Mouse (Mus musculus) forebrain, postnatal 0 days (tissue): ENCODE data around the gene Prkrip1. TPM values are rescaled to one million over a fixed set of nuclear protein-coding genes. Genes with fewer than 3 reads are reported as not detected.
"Not testable (repeated sequence)": the region's sequence is repeated elsewhere in the genome, so short reads cannot be mapped to it uniquely, and the experiment has no call there.

ENCODE experiments used
- ATAC-seq: fragments of 200-750 bp; cut with Nextera tagmentation; 2 replicates; pipeline ENCODE4 v1.8.0; 2017; ENCODE audit warnings: mild to moderate bottlenecking, moderate library complexity
- DNase-seq: peaks from one replicate; pipeline ENCODE4 v3.0.0-alpha.2; 2015
- H3K27ac ChIP-seq: fragments of 300-500 bp; sonication (generic); 2 replicates; pipeline ENCODE4 v1.5.1; 2014; ENCODE audit warnings: low read depth, mild to moderate bottlenecking, antibody characterized with exemption, low read length, moderate library complexity, mixed read lengths
- H3K27me3 ChIP-seq: fragments of 300-500 bp; sonication (generic); 2 replicates; pipeline ENCODE4 v1.6.1; 2014; ENCODE audit warnings: mild to moderate bottlenecking, low read length, mixed read lengths; ENCODE audit not compliant: insufficient read depth
- H3K36me3 ChIP-seq: fragments of 300-500 bp; sonication (generic); 2 replicates; pipeline ENCODE4 v1.6.1; 2014; ENCODE audit warnings: mild to moderate bottlenecking, moderate library complexity; ENCODE audit not compliant: insufficient read depth
- H3K4me1 ChIP-seq: fragments of 300-500 bp; sonication (generic); 2 replicates; pipeline ENCODE4 v1.6.1; 2014; ENCODE audit warnings: antibody characterized with exemption; ENCODE audit not compliant: insufficient read depth
- H3K4me2 ChIP-seq: fragments of 300-500 bp; sonication (generic); 2 replicates; pipeline ENCODE4 v1.6.1; 2014; ENCODE audit warnings: low read depth, mild to moderate bottlenecking, moderate library complexity
- H3K4me3 ChIP-seq: fragments of 300-500 bp; sonication (generic); 2 replicates; pipeline ENCODE4 v1.5.1; 2014; ENCODE audit warnings: low read depth, low read length, mixed read lengths
- H3K9ac ChIP-seq: fragments of 300-500 bp; sonication (generic); 2 replicates; pipeline ENCODE4 v1.6.1; 2014; ENCODE audit warnings: mild to moderate bottlenecking
- H3K9me3 ChIP-seq: fragments of 300-500 bp; sonication (generic); 2 replicates; pipeline ENCODE4 v1.6.1; 2016; ENCODE audit warnings: low read length
- CTCF ChIP-seq: sonication (generic); IDR thresholded peaks from 2 replicates; pipeline ENCODE4 v1.5.1; 2016; ENCODE audit warnings: antibody characterized with exemption, control low read depth, low read depth
- WGBS: fragments of 180-500 bp; shearing (Covaris S2); extraction: QIAGEN DNeasy Blood & Tissue Kit; methylation state at CpG from one replicate; pipeline ENCODE4 v1.1.7; 2014; 5-methylcytosine and 5-hydroxymethylcytosine counted together
- polyA plus RNA-seq: library from polyadenylated mRNA; unstranded; fragments of >200 nt; fragmentation: Nextera tagmentation; extraction: Ambion mirVana; gene quantifications from 2 replicates; pipeline ENCODE4 v1.2.1, GENCODE M21; 2015
- total RNA-seq: library from RNA; depleted of rRNA; stranded (reverse); fragments of >200 nt; gene quantifications from 2 replicates; pipeline ENCODE4 v1.2.3, GENCODE M21; 2014

Prkrip1 gene
- total and polyA plus RNA-seq, 2 experiments from 2014 or later = 19.8 to 61.3 TPM

- Histone ChIP-seq H3K9me3 (no peaks in the 10 kb centered on the region), H3K36me3 (0 out of 2 replicates have a peak, but pooled peaks cover under 1% of the 10 kb centered on the region), H3K4me2 (no peak overlapping the region), H3K9ac (no peak overlapping the region), H3K4me3 (no peak overlapping the region), H3K27ac (no peak overlapping the region), H3K27me3 (no peaks in the 10 kb centered on the region), H3K4me1 (no peaks in the 10 kb centered on the region)
- WGBS = 92% methylated on average over 11 of the region's 11 CpGs
- ATAC-seq (no peak), DNase-seq (no peak)
- no peak for TF ChIP-seq CTCF
Measured at GRCm38 (mm10) chr5:136212716-136213115, 14.0 kb upstream of the Prkrip1 start.

GRCm38 (mm10) chr5:136211341-136212102 is 12.8 kb upstream of the Prkrip1 start:
- H3K36me3 ChIP-seq, H3K9me3 ChIP-seq, H3K27ac ChIP-seq, H3K9ac ChIP-seq, ATAC-seq, H3K27me3 ChIP-seq, H3K4me3 ChIP-seq, H3K4me1 ChIP-seq, H3K4me2 ChIP-seq, DNase-seq: not testable (repeated sequence)
- WGBS = 91% methylated on average over 14 of the region's 14 CpGs

GRCm38 (mm10) chr5:136210549-136210948 is 11.8 kb upstream of the Prkrip1 start:
- no peaks in the 10 kb centered on the region for H3K36me3 ChIP-seq
- no peak for TF ChIP-seq CTCF
- no peak for ATAC-seq
- 77% methylated on average over 5 of the region's 5 CpGs for WGBS
- no peaks in the 10 kb centered on the region for H3K4me1 ChIP-seq
- H3K27me3 ChIP-seq = no peaks in the 10 kb centered on the region
- H3K4me2 ChIP-seq = no peak overlapping the region
- no peaks in the 10 kb centered on the region for H3K9me3 ChIP-seq
- H3K27ac ChIP-seq = no peak overlapping the region
- DNase-seq = no peak
- no peak overlapping the region for H3K9ac ChIP-seq
- H3K4me3 ChIP-seq = no peak overlapping the region

GRCm38 (mm10) chr5:136201832-136202231 is 3.1 kb upstream of the Prkrip1 start:
- WGBS = 28% methylated on average over 7 of the region's 7 CpGs
- no peaks in the 10 kb centered on the region for H3K9me3 ChIP-seq
- no peak overlapping the region for H3K27ac ChIP-seq
- TF ChIP-seq CTCF = peak; percentile 97
- 0 out of 2 replicates have a peak, but pooled peaks cover 3% of the 10 kb centered on the region for H3K36me3 ChIP-seq
- ATAC-seq = peak; percentile 62
- H3K27me3 ChIP-seq = no peaks in the 10 kb centered on the region
- H3K9ac ChIP-seq = no peak overlapping the region
- DNase-seq = peak; percentile 90
- H3K4me2 ChIP-seq = no peak overlapping the region
- peaks cover 10% of the 10 kb centered on the region for H3K4me1 ChIP-seq
- H3K4me3 ChIP-seq = no peak overlapping the region

- no peak overlapping the region for H3K27ac ChIP-seq
- 22% methylated on average over 11 of the region's 11 CpGs for WGBS
Measured at GRCm38 (mm10) chr5:136199526-136199925, 763 bp upstream of the Prkrip1 start.

GRCm38 (mm10) chr5:136191870-136192269 is 6.9 kb downstream of the Prkrip1 start:
- no peak; the same call in none of the 2 replicates for TF ChIP-seq CTCF
- no peak for DNase-seq
- Histone ChIP-seq H3K36me3 (peaks cover 74% of the 10 kb centered on the region), H3K27me3 (no peaks in the 10 kb centered on the region), H3K9ac (no peak overlapping the region), H3K4me3 (no peak overlapping the region), H3K9me3 (no peaks in the 10 kb centered on the region), H3K4me1 (no peaks in the 10 kb centered on the region), H3K4me2 (no peak overlapping the region), H3K27ac (no peak overlapping the region)
- 85% methylated on average over 7 of the region's 7 CpGs for WGBS
- no peak for ATAC-seq

More at GRCm38 (mm10) chr5:136199526-136199925, 763 bp upstream of the Prkrip1 start:
- DNase-seq (no peak), ATAC-seq (no peak)
- Histone ChIP-seq H3K4me3 (peak overlapping the region; percentile 94), H3K27me3 (no peaks in the 10 kb centered on the region), H3K4me2 (peak overlapping the region; percentile 89), H3K36me3 (peaks cover 18% of the 10 kb centered on the region), H3K9ac (peak overlapping the region; percentile 75; the same call in 1 of the 2 replicates), H3K9me3 (no peaks in the 10 kb centered on the region), H3K4me1 (peaks cover 10% of the 10 kb centered on the region)
- TF ChIP-seq CTCF = 0 out of 2 replicates have a peak, but pooled peaks have one; percentile 29

- H3K4me1 ChIP-seq = no peaks in the 10 kb centered on the region
- DNase-seq (peak; percentile 75), ATAC-seq (peak; percentile 78)
- WGBS = 38% methylated on average over 4 of the region's 4 CpGs
- no peak overlapping the region for H3K9ac ChIP-seq
- peaks cover 59% of the 10 kb centered on the region for H3K36me3 ChIP-seq
- H3K27ac ChIP-seq = no peak overlapping the region
- H3K4me3 ChIP-seq = no peak overlapping the region
- no peaks in the 10 kb centered on the region for H3K27me3 ChIP-seq
- H3K4me2 ChIP-seq = no peak overlapping the region
- TF ChIP-seq CTCF = peak; percentile 89
- H3K9me3 ChIP-seq = no peaks in the 10 kb centered on the region
Measured at GRCm38 (mm10) chr5:136186723-136187122, 12.0 kb downstream of the Prkrip1 start.
